Mouse (Mus musculus): ENCODE results near the gene Mcf2l. TPM values are rescaled to one million over a fixed set of nuclear protein-coding genes. Genes with fewer than 3 reads are reported as not detected.

Gene Mcf2l
- polyA plus RNA-seq (2017; shearing (Covaris generic)) = 1.4 TPM

GRCm38 (mm10) chr8:12873357-12874046, at the start of gene Mcf2l:
Gene Mcf2l, plus strand, starts transcription at chr8:12873806.

GRCm38 (mm10) chr8:13025487-13026224, 152.1 kb downstream of the Mcf2l start, which contains the start of gene F7:
Gene F7, plus strand, starts transcription at chr8:13026034.

GRCm38 (mm10) chr8:13037015-13037414, 163.4 kb downstream of the Mcf2l start, which contains the start of gene F10:
Gene F10, plus strand, starts transcription at chr8:13037308.

GRCm38 (mm10) chr8:13060441-13061150, 187.0 kb downstream of the Mcf2l start, which contains the start of gene Proz:
Gene Proz, plus strand, starts transcription at chr8:13060914.

Other genes starting within 250 kb of the Mcf2l start
- gene Tubgcp3, start 201.6 kb upstream of the Mcf2l start, polyA plus RNA-seq (2017; shearing (Covaris generic)) = 75.5 TPM
- 5.2 TPM for gene Atp11a, start 116.8 kb upstream of the Mcf2l start, polyA plus RNA-seq (2017; shearing (Covaris generic))
- gene F7, start 152.2 kb downstream of the Mcf2l start, polyA plus RNA-seq (2017; shearing (Covaris generic)) = not detected
- gene F10, start 163.5 kb downstream of the Mcf2l start, polyA plus RNA-seq (2017; shearing (Covaris generic)) = not detected
- 3.3 TPM for gene Proz, start 187.1 kb downstream of the Mcf2l start, polyA plus RNA-seq (2017; shearing (Covaris generic))
- 52.0 TPM for gene Pcid2, start 231.7 kb downstream of the Mcf2l start, polyA plus RNA-seq (2017; shearing (Covaris generic))
- 39.3 TPM for gene Cul4a, start 231.8 kb downstream of the Mcf2l start, polyA plus RNA-seq (2017; shearing (Covaris generic))

All from inflammation-experienced regulatory T-cells, adult 16 weeks (primary cell).